Mouse (Mus musculus): ENCODE data around the gene Cemip.
"Not testable (repeated sequence)": the region's sequence is repeated elsewhere in the genome, so short reads cannot be mapped to it uniquely, and the experiment has no call there.

Cemip gene

GRCm38 (mm10) chr7:84086039-84086829, at the start of gene Cemip:
Cemip (minus strand) TSS chr7:84086502.
- peak; percentile 22 for DNase-seq (ENCODE audit: low spot score)

- peak; percentile 91 for DNase-seq (ENCODE audit: low spot score)
Observed at GRCm38 (mm10) chr7:84132704-84133103, 46.4 kb upstream of the Cemip start.

DNA sequence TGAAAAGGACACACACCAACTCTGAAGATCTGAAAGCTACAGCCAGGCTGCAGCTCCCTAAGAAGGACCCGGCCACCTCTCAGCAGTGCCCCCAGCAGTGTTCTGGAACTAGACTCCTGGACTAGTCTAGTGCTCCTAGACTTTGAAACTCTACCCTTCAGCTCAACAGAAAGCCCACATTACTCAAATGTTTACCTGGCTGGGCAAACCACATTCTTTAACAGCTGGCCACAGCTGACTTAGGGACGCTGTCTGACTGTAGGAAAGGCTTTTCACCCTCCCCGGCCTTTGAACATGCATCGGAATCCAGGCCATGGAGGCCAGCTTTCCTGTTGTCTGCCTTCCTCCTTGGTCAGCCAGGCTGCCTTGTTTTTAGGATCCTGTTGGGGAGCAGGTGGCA, 45.4 kb upstream of the Cemip start:
- DNase-seq (ENCODE audit: low spot score): no peak

- no peak for DNase-seq (ENCODE audit: low spot score)
Observed at GRCm38 (mm10) chr7:84128661-84129060, 42.4 kb upstream of the Cemip start.

DNA sequence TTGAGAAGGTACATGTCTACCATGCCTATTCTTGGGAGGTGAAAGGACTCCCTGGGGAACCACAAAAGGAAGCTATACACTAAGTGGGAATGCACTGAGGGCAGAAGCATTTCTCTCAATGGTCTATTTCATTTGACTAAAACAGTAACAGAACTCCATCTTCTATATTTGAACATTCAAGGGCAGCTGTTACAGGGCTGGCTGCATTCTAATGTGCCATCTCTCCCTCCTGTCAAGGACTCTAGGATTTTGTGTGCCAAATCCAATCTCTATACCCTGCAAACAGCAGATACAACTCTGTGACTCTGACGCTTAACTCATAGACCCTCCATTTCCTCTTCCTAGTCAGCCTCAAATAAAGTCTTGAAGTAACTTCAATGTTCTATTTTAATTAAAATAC, 39.4 kb upstream of the Cemip start:
- no peak for DNase-seq (ENCODE audit: low spot score)

DNA sequence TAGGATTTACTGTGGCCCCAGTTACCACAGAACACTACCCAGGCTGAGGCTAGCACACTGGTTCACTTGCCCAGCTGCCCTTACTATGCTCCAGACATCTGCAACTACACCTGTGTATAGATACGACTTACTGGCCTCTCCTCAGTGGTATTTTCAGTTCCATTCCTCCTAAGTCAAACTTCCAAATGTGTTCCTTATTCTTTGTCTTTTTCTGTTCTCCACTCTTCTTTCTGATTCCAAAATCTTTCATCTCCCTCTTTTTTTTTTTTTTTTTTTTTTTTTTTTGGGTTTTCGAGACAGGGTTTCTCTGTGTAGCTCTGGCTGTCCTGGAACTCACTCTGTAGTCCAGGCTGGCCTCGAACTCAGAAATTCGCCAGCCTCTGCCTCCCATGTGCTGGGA, 37.3 kb upstream of the Cemip start:
- not testable (repeated sequence) for DNase-seq (ENCODE audit: low spot score)

- DNase-seq (ENCODE audit: low spot score): no peak
Observed at GRCm38 (mm10) chr7:84121778-84122177, 35.5 kb upstream of the Cemip start.

DNA sequence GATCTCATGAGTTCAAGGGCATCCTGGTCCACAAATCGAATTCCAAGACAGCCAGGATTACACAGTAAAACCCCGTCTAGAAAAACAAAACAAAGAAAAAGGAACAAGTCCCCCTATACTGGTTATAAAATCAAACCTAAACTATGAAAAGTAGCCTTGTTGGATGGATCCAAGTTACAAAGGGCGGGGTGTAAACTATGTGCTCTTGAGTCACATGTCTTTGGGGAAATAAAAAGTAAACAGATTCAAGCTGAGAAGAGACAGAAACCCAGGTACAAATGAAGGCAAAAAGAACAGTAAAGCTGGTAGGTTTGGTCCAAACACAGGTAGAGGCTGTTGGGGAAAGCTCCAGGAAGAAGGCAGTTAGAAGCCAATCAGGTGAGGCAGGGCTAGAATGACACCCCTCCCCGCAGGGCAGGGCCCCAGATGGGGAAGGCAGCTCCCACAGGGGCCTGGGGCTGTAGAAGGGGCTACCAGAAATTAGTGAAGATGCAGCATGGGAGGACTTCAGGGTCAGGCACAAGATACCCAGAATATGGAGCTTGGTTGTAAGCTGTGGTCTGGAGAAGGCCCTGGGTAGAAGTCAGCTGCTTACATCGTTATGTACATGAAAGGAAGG, 33.9 kb upstream of the Cemip start:
- DNase-seq (ENCODE audit: low spot score): no peak

GRCm38 (mm10) chr7:84119216-84120105, 33.2 kb upstream of the Cemip start:
- DNase-seq (ENCODE audit: low spot score): no peak

- no peak for DNase-seq (ENCODE audit: low spot score)
Observed at GRCm38 (mm10) chr7:84117543-84118122, 31.3 kb upstream of the Cemip start.

GRCm38 (mm10) chr7:84116621-84117542, 30.6 kb upstream of the Cemip start:
- DNase-seq (ENCODE audit: low spot score): no peak

GRCm38 (mm10) chr7:84115385-84115784, 29.1 kb upstream of the Cemip start:
- DNase-seq (ENCODE audit: low spot score): no peak

DNA sequence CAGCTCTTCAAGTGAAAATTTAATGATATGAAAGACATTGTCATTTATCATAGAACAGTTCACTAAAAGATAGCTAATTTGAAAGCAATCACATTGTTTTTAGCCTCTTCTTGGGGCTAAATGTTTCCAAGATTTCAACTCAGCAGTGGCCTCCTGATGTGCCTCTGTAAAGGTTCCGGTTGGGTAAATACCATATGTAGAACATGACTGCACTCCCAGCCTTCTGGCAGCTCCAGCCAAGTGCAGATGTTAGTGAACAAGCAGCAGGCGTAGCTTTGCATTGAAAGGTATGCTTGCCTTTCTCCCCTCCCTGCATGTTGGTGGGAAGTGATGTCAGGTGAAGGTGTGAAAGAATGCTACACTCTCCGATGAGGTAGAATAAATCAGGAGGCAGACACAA, 28.5 kb upstream of the Cemip start:
- no peak for DNase-seq (ENCODE audit: low spot score)

DNA sequence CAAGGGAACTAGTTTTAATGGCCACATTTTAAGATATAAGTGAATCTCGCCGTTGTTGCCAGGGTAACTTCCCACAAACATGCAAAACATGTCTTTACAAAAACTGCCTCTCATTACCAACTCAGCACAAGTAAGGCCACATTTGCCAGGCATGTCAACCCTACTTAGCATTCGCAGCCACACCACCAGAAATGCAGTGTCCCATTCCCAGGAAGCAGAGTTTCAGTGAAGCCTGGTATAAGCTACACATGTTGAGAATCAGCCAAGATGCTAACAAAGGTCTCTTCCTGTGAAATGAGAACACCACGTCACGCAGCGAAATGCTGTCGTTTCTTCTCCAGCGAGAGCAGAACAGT, 26.7 kb upstream of the Cemip start:
- no peak for DNase-seq (ENCODE audit: low spot score)

DNA sequence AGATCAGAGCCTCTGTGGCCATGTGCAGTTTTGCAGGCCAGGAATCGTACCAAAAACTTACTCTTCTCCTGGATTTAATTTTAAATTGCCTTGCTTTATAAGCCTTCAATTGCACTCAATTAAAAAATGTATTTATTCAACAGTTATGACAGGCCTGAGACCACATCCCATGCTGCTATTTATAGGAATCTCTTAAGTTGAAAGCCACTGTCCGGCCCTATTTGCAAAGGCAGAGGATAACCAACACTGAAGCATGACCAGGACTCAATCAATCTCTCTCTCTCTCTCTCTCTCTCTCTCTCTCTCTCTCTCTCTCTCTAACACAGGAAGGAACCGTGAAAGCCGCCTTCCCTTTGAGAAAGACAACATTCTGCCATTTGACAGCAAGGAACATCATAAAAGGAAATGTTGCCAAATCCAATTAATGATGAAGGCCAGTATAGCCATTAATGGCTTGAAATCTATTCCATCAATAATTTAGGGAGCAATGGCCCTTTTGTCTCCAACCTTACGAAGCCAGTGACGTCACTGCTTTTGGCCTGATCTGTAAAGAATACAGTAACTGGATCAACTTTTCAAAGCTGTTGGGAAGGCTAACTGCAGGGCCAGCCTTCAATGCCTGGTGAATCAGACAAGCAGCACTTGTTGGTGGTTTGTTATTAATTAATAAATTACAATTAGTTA, 26.2 kb upstream of the Cemip start:
- no peak for DNase-seq (ENCODE audit: low spot score)

GRCm38 (mm10) chr7:84111716-84112350, 25.5 kb upstream of the Cemip start:
- no peak for DNase-seq (ENCODE audit: low spot score)

DNA sequence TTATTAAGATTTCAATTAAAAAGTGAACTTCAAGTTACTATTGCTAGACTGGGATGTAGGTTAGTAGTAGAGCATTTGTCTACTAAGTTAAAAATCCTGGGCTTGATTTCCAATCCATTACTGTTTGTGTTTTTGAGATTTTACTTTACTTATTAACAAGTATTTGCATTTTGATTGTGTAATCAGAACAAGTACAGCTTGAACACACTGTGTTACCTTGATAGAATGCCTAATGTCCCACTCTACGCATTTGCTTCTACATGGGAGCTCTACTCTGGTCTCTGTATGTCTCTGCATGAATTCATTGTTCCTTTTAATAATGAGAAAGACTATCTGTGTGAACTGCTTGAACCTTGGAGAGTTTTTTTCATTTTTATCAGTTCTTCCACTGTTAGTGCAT, 20.6 kb upstream of the Cemip start:
- DNase-seq (ENCODE audit: low spot score): no peak

GRCm38 (mm10) chr7:84102589-84102988, 16.3 kb upstream of the Cemip start:
- DNase-seq (ENCODE audit: low spot score): no peak

GRCm38 (mm10) chr7:84100672-84101071, 14.4 kb upstream of the Cemip start:
- no peak for DNase-seq (ENCODE audit: low spot score)

DNA sequence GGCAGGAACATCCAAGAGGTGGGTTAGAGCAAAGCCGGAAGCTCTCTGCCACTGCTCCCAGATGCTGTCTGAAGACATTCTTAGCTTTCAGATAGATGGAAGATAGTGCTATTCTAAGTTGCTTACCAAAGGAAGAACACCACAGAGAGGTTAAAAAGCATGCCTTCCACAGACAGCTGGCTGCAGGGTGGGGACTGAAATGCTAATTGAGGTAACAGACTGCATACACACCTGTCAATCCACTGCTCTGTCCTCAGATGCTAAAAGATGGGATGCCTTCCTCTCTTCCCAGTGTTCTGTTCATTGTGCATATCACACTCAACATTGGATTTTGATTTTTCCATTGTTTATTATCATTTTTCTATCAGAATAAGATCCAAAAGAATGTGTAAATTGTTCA, 11.8 kb upstream of the Cemip start:
- DNase-seq (ENCODE audit: low spot score): no peak
